Mouse (Mus musculus) lung, postnatal 0 days (tissue): ENCODE data around the gene Tmem219. TPM values are rescaled to one million over a fixed set of nuclear protein-coding genes. Genes with fewer than 3 reads are reported as not detected.

Source experiments
- ATAC-seq: fragments of 200-750 bp; cut with Nextera tagmentation; 2 replicates; pipeline ENCODE4 v1.8.0; 2017; ENCODE audit warnings: moderate library complexity
- DNase-seq: peaks from one replicate; pipeline ENCODE4 v3.0.0-alpha.2; 2016; ENCODE audit warnings: low spot score
- H3K27ac ChIP-seq: fragments of 300-500 bp; sonication (generic); 2 replicates; pipeline ENCODE4 v1.5.1; 2014; ENCODE audit warnings: antibody characterized with exemption, mild to moderate bottlenecking, low read length, mixed read lengths
- H3K27me3 ChIP-seq: fragments of 300-500 bp; sonication (generic); replicated peaks from 2 replicates; pipeline ENCODE4 v1.6.1; 2014; ENCODE audit warnings: low read length, mixed read lengths; ENCODE audit not compliant: insufficient read depth
- H3K36me3 ChIP-seq: fragments of 300-500 bp; sonication (generic); 2 replicates; pipeline ENCODE4 v1.6.1; 2014; ENCODE audit warnings: low read length, mixed read lengths; ENCODE audit not compliant: insufficient read depth
- H3K4me1 ChIP-seq: fragments of 300-500 bp; sonication (generic); 2 replicates; pipeline ENCODE4 v1.6.1; 2014; ENCODE audit warnings: antibody characterized with exemption, low read depth, low read length, mixed read lengths; ENCODE audit not compliant: insufficient read depth
- H3K4me2 ChIP-seq: fragments of 300-500 bp; sonication (generic); replicated peaks from 2 replicates; pipeline ENCODE4 v1.6.1; 2014; ENCODE audit warnings: low read depth, mild to moderate bottlenecking, low read length, moderate library complexity, mixed read lengths
- H3K4me3 ChIP-seq: fragments of 300-500 bp; sonication (generic); 2 replicates; pipeline ENCODE4 v1.5.1; 2014; ENCODE audit warnings: low read depth, low read length
- H3K9ac ChIP-seq: fragments of 300-500 bp; sonication (generic); replicated peaks from 2 replicates; pipeline ENCODE4 v1.6.1; 2014; ENCODE audit warnings: low read depth, mild to moderate bottlenecking
- H3K9me3 ChIP-seq: fragments of 300-500 bp; sonication (generic); 2 replicates; pipeline ENCODE4 v1.6.1; 2016; ENCODE audit warnings: low read length, mixed read lengths
- CTCF ChIP-seq: IDR thresholded peaks from 2 replicates; pipeline ENCODE4 v1.5.1; 2016; ENCODE audit warnings: antibody characterized with exemption, mild to moderate bottlenecking
- EP300 ChIP-seq: IDR thresholded peaks from 2 replicates; pipeline ENCODE4 v1.6.1; 2016; ENCODE audit warnings: antibody characterized with exemption, mild to moderate bottlenecking, control low read depth
- WGBS: fragments of 180-500 bp; shearing (Covaris S2); extraction: QIAGEN DNeasy Blood & Tissue Kit; methylation state at CpG from one replicate; pipeline ENCODE4 v1.1.7; 2014; 5-methylcytosine and 5-hydroxymethylcytosine counted together
- polyA plus RNA-seq: library from polyadenylated mRNA; unstranded; fragments of >200 nt; fragmentation: Nextera tagmentation; extraction: Ambion mirVana; gene quantifications from 2 replicates; pipeline ENCODE4 v1.2.1, GENCODE M21; 2015

Tmem219 gene
- polyA plus RNA-seq, 1 experiment from 2014 or later, result 45.0 TPM

DNA sequence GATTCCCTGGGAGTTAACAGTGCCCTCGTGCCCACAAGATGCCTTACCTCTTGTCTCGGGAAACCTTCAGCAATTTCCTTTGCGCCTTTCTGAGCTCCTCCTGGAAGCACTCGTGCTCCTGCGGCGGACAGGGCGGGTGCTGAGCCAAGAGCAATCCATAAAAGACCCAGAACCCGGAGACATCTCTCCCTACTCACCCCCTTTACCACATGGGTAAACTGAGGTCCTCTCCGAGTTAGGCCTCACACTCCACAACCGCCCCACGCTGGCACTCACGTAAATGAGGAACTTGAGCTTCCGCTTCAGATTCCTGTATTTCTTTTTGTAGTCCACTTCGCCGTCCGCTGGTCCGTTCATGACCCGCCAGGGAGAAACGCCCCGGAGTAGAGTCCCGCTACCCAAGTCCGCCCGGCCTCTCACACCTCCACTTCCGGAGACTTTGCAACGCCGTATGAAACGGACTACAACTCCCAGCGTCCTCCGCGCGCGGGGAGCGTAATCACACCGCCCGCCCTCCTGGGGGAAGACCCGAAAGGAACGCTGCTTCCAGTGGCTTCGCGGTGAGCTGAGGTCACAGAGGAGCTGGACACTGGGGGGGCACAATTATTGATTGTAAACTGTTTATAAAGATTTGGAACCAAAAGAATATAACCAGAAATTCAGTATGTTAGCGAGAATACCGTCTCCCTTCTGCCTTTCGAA is 61.1 kb downstream of the Tmem219 start, which contains the start of gene Hirip3:
Hirip3 (plus strand) TSS at position 544 of the 702 bp plus-strand sequence.
- Histone ChIP-seq H3K4me1 (peaks cover 6% of the 10 kb centered on the region; the same call in 1 of the 2 replicates), H3K4me3 (peak within 1 kb of the TSS; percentile 61), H3K9me3 (no peaks in the 10 kb centered on the region), H3K27ac (peak within 1 kb of the TSS; percentile 66; the same call in 1 of the 2 replicates), H3K36me3 (peaks cover 18% of the 10 kb centered on the region), H3K27me3 (no peaks in the 10 kb centered on the region), H3K4me2 (peak within 1 kb of the TSS; percentile 71), H3K9ac (peak within 1 kb of the TSS; percentile 44)
- TF ChIP-seq EP300 (no peak), CTCF (0 out of 2 replicates have a peak, but pooled peaks have one; percentile 9)
- ATAC-seq (peak; percentile 94), DNase-seq (peak; percentile 97)
- 1% methylated on average over 42 of the region's 42 CpGs for WGBS

DNA sequence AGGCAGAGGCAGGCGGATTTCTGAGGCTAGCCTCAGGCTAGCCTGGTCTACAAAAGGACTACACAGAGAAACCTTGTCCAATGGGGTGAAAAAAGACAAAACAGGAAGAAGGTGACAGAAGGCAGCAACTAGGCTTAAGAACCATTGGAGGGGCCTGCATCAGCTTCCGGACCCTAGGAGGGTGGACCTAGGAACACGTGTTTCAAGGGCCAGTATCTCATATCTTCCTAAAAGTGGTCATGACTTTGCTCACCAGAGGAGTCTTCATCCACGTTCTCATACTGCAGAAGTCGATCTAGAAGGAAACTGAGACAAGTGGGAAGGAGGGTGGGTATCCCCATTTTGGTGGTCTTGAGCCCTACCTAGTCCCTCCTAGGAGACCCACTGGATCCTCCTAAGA is 61.7 kb downstream of the Tmem219 start:
- Histone ChIP-seq H3K4me3 (peak overlapping the region; percentile 61), H3K36me3 (peaks cover 12% of the 10 kb centered on the region; the same call in 1 of the 2 replicates), H3K9ac (peak overlapping the region; percentile 44), H3K27me3 (no peaks in the 10 kb centered on the region), H3K4me1 (peaks cover 6% of the 10 kb centered on the region; the same call in 1 of the 2 replicates), H3K27ac (no peak overlapping the region), H3K9me3 (no peaks in the 10 kb centered on the region), H3K4me2 (peak overlapping the region; percentile 71)
- WGBS, result 52% methylated on average over 5 of the region's 5 CpGs
- no peak for ATAC-seq
- no peak for DNase-seq
- TF ChIP-seq CTCF (no peak), EP300 (no peak)

GRCm38 (mm10) chr7:126856741-126857420 is 65.8 kb downstream of the Tmem219 start:
- no peaks in the 10 kb centered on the region for H3K9me3 ChIP-seq
- H3K27me3 ChIP-seq, result no peaks in the 10 kb centered on the region
- peaks cover 13% of the 10 kb centered on the region for H3K36me3 ChIP-seq
- TF ChIP-seq EP300 (peak; percentile 47; the same call in 1 of the 2 replicates), CTCF (peak; percentile 29)
- peaks cover 6% of the 10 kb centered on the region; the same call in 1 of the 2 replicates for H3K4me1 ChIP-seq
- WGBS, result 57% methylated on average over 9 of the region's 9 CpGs
- no peak overlapping the region for H3K4me3 ChIP-seq
- no peak overlapping the region for H3K4me2 ChIP-seq
- H3K9ac ChIP-seq, result no peak overlapping the region
- DNase-seq (peak; percentile 73), ATAC-seq (peak; percentile 87)
- peak overlapping the region; percentile 83 for H3K27ac ChIP-seq

DNA sequence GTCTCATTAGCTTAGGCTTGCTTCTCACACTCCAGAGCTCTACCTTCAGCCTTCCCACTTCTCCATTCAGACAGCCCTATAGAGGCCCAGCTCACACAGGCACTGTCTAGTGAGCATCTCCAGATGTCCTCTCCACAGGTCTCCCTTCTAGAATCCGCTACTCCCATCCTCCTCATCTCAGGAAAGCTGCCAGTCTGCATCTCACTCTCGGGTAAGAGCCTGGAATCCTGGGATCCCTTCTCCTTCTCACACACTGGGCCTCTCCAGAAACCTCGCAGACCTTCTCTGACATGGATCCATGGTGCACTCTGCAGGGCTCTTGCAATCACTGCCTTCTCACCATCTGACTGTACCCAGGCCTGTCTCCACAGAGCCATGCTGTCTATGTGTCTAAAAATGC is 67.1 kb downstream of the Tmem219 start:
- peaks cover 13% of the 10 kb centered on the region for H3K36me3 ChIP-seq
- H3K4me3 ChIP-seq, result no peak overlapping the region
- H3K9ac ChIP-seq, result no peak overlapping the region
- no peaks in the 10 kb centered on the region for H3K27me3 ChIP-seq
- peak overlapping the region; percentile 63 for H3K27ac ChIP-seq
- no peaks in the 10 kb centered on the region for H3K9me3 ChIP-seq
- WGBS, result 90% methylated on average over 3 of the region's 3 CpGs
- ATAC-seq, result no peak
- no peaks in the 10 kb centered on the region; the same call in 1 of the 2 replicates for H3K4me1 ChIP-seq
- no peak for TF ChIP-seq EP300
- no peak for TF ChIP-seq CTCF
- no peak for DNase-seq
- H3K4me2 ChIP-seq, result no peak overlapping the region

DNA sequence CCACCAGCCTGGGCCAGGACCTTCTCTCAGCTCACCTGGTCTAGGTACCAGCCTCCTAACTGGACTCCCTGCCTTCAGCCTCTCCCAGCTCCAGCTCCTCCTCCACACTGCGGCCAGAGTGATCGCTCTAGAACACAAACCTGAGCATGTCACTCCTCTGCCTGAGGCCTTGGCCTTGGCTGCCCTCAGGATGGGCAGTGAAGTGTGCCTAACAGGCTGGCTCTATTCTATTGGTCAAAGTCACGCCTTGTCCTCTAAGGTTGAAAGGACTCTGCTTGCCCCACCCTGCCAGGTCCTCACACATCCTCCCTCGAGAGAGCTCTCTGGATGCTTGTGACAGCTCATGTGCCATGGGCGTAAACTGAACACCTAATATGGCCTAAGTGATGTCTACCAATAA is 69.3 kb downstream of the Tmem219 start:
- 85% methylated on average over 5 of the region's 5 CpGs for WGBS
- no peak for TF ChIP-seq EP300
- TF ChIP-seq CTCF, result no peak
- no peaks in the 10 kb centered on the region for H3K4me1 ChIP-seq
- H3K9ac ChIP-seq, result no peak overlapping the region
- H3K4me2 ChIP-seq, result no peak overlapping the region
- H3K27ac ChIP-seq, result no peak overlapping the region
- no peak for DNase-seq
- ATAC-seq, result no peak
- H3K36me3 ChIP-seq, result peaks cover 13% of the 10 kb centered on the region
- H3K9me3 ChIP-seq, result no peaks in the 10 kb centered on the region
- 0 out of 2 replicates have a peak, but pooled peaks cover 11% of the 10 kb centered on the region for H3K27me3 ChIP-seq
- H3K4me3 ChIP-seq, result no peak overlapping the region

- Histone ChIP-seq H3K27me3 (0 out of 2 replicates have a peak, but pooled peaks cover 22% of the 10 kb centered on the region), H3K27ac (no peak overlapping the region), H3K9me3 (no peaks in the 10 kb centered on the region), H3K4me3 (no peak overlapping the region), H3K4me2 (no peak overlapping the region), H3K9ac (no peak overlapping the region), H3K36me3 (peaks cover 13% of the 10 kb centered on the region), H3K4me1 (no peaks in the 10 kb centered on the region)
- no peak for DNase-seq
- no peak for ATAC-seq
- 46% methylated on average over 12 of the region's 12 CpGs for WGBS
- TF ChIP-seq EP300 (no peak), CTCF (no peak)
Observed at GRCm38 (mm10) chr7:126851192-126851591, 71.5 kb downstream of the Tmem219 start.
